Mouse (Mus musculus) CH12.LX (cell line): ENCODE measurements around the gene Hspa12a. TPM values are rescaled to one million over a fixed set of nuclear protein-coding genes. Genes with fewer than 3 reads are reported as not detected.
"Not testable (repeated sequence)": the region's sequence is repeated elsewhere in the genome, so short reads cannot be mapped to it uniquely, and the experiment has no call there.

Source experiments
- DNase-seq: peaks from one replicate; pipeline ENCODE4 v3.0.0-alpha.2; 2013; ENCODE audit errors: extremely low read depth
- H3K27ac ChIP-seq: 2 replicates; pipeline ENCODE4 v1.5.1; 2012; ENCODE audit warnings: low read depth, mild to moderate bottlenecking, control low read depth, moderate library complexity; ENCODE audit not compliant: insufficient read depth
- H3K27me3 ChIP-seq: replicated peaks from 2 replicates; pipeline ENCODE3; 2012; ENCODE audit warnings: inconsistent platforms
- H3K36me3 ChIP-seq, 2 experiments: replicated peaks in 1 of 2; 2 replicates each; pipeline versions ENCODE3 to v1.6.1; 2012; ENCODE audit warnings: inconsistent platforms in 1 of 2, low read length in 1 of 2, mild to moderate bottlenecking in 1 of 2, mixed read lengths in 1 of 2, moderate library complexity in 1 of 2; ENCODE audit not compliant: control insufficient read depth in 1 of 2, insufficient read depth in 1 of 2
- H3K4me1 ChIP-seq, 2 experiments: 2 replicates each; pipeline ENCODE4 v1.6.1; 2012; ENCODE audit warnings: inconsistent platforms in 1 of 2, moderate library complexity in 1 of 2; ENCODE audit not compliant: insufficient read depth in 2 of 2, control insufficient read depth in 1 of 2
- H3K4me2 ChIP-seq: 2 replicates; pipeline ENCODE4 v1.6.1; 2012; ENCODE audit warnings: low read depth, mild to moderate bottlenecking, control low read depth; ENCODE audit not compliant: poor library complexity, insufficient read depth, severe bottlenecking
- H3K4me3 ChIP-seq, 3 experiments: fragments of 150-350 bp in 1 of 3; sonication (generic) in 1 of 3; replicated peaks in 1 of 3; 2 replicates each; pipeline versions ENCODE3 to v1.5.1; 2011 to 2012; ENCODE audit warnings: low read depth in 2 of 3, low read length in 2 of 3, mild to moderate bottlenecking in 2 of 3, moderate library complexity in 2 of 3, control low read depth in 1 of 3, improper control_type of control experiment in 1 of 3, inconsistent platforms in 1 of 3, mixed read lengths in 1 of 3; ENCODE audit not compliant: poor library complexity in 1 of 3
- H3K79me2 ChIP-seq: replicated peaks from 2 replicates; pipeline ENCODE4 v1.6.1; 2012; ENCODE audit warnings: mild to moderate bottlenecking, moderate library complexity; ENCODE audit not compliant: control insufficient read depth, poor library complexity, insufficient read depth, severe bottlenecking; ENCODE audit errors: extremely low read depth
- H3K9ac ChIP-seq: 2 replicates; pipeline ENCODE4 v1.6.1; 2012; ENCODE audit warnings: low read depth, mild to moderate bottlenecking, control low read depth, moderate library complexity; ENCODE audit not compliant: insufficient read depth
- H3K9me3 ChIP-seq: replicated peaks from 2 replicates; pipeline ENCODE3; 2012; ENCODE audit warnings: low read length, inconsistent platforms, mixed read lengths
- CHD1 ChIP-seq: IDR thresholded peaks from 2 replicates; pipeline ENCODE4 v1.6.1; 2012; ENCODE audit warnings: low read depth, low read length, improper control_type of control experiment, inconsistent platforms
- CTCF ChIP-seq, 2 experiments: IDR thresholded peaks in 1 of 2; conservative IDR thresholded peaks in 1 of 2; 2 replicates each; pipeline ENCODE4 v1.5.1; 2011 to 2012; ENCODE audit warnings: low read depth in 2 of 2, low read length in 2 of 2, improper control_type of control experiment in 1 of 2, inconsistent platforms in 1 of 2, mild to moderate bottlenecking in 1 of 2, moderate library complexity in 1 of 2
- ELF1 ChIP-seq: IDR thresholded peaks from 2 replicates; pipeline ENCODE4 v1.6.1; 2014; ENCODE audit warnings: low read depth, mild to moderate bottlenecking, inconsistent platforms, low read length, improper control_type of control experiment
- JUN ChIP-seq: IDR thresholded peaks from 2 replicates; pipeline ENCODE4 v1.6.1; 2011; ENCODE audit warnings: low read depth, mild to moderate bottlenecking, low read length, improper control_type of control experiment, moderate library complexity; ENCODE audit not compliant: insufficient read depth
- JUND ChIP-seq: conservative IDR thresholded peaks from 2 replicates; pipeline ENCODE4 v1.6.1; 2011; ENCODE audit warnings: low read depth, low read length, improper control_type of control experiment
- KAT2A ChIP-seq: IDR thresholded peaks from 2 replicates; pipeline ENCODE4 v1.6.1; 2012; ENCODE audit warnings: low read length, improper control_type of control experiment, inconsistent platforms; ENCODE audit not compliant: insufficient replicate concordance
- POLR2A ChIP-seq: IDR thresholded peaks from 2 replicates; pipeline ENCODE4 v1.6.1; 2011; ENCODE audit warnings: low read depth, mild to moderate bottlenecking, improper control_type of control experiment, low read length
- RAD21 ChIP-seq: IDR thresholded peaks from 2 replicates; pipeline ENCODE4 v1.6.1; 2011; ENCODE audit warnings: low read depth, mild to moderate bottlenecking, low read length, improper control_type of control experiment, moderate library complexity
- SMC3 ChIP-seq: IDR thresholded peaks from 2 replicates; pipeline ENCODE4 v1.6.1; 2011; ENCODE audit warnings: low read depth, low read length, improper control_type of control experiment
- ZC3H11A ChIP-seq: IDR thresholded peaks from 2 replicates; pipeline ENCODE4 v1.6.1; 2012; ENCODE audit warnings: low read depth, mild to moderate bottlenecking, inconsistent platforms, low read length, improper control_type of control experiment
- dilution Hi-C: fragments of 300-500 bp; cut with MboI; formaldehyde crosslinking; loops from 2 replicates; pipeline ENCODE4 v1.14.3; 2020; ENCODE audit warnings: low sequenced_read_pairs; ENCODE audit not compliant: extremely low pct_unique_long_range_greater_than_20kb, extremely low pct_ligation_motif_present
- in situ Hi-C: fragments of 300-500 bp; cut with MboI; formaldehyde crosslinking; loops from 3 replicates; pipeline ENCODE4 v1.14.3; 2019; ENCODE audit warnings: low sequenced_read_pairs, low pct_ligation_motif_present, low pct_unique_long_range_greater_than_20kb, mixed read lengths
- polyA plus RNA-seq: library from polyadenylated mRNA; unstranded; fragments of >175 nt; gene quantifications from 2 replicates; pipeline ENCODE4 v1.2.1, GENCODE M21; 2012; ENCODE audit warnings: low read depth; ENCODE audit not compliant: insufficient read length
- total RNA-seq, 2 experiments: library from RNA; depleted of rRNA; stranded (reverse); fragments of 300-350 nt in 1 of 2; fragments of >200 nt in 1 of 2; gene quantifications; 2 replicates each; pipeline ENCODE4 v1.2.3; 2012 to 2014

Hspa12a gene
- total and polyA plus RNA-seq, 3 experiments: 1.4 to 1.9 (median 1.4) TPM

GRCm38 (mm10) chr19:58906685-58907084, 36.8 kb downstream of the Hspa12a start:
- Histone ChIP-seq H3K9ac (no peak overlapping the region), H3K36me3 (no peaks in the 10 kb centered on the region), H3K4me3 (no peak overlapping the region), H3K9me3 (no peaks in the 10 kb centered on the region), H3K4me2 (no peak overlapping the region), H3K4me1 (peaks cover 3 to 43% of the 10 kb centered on the region in 2 experiments; a peak in 3 of 4 replicates), H3K79me2 (no peaks in the 10 kb centered on the region), H3K27me3 (no peaks in the 10 kb centered on the region), H3K27ac (no peak overlapping the region)
- in situ Hi-C loops (loop anchor here (5.0 kb wide), 1 partner anchor 104 kb away; no protein-coding TSS in a partner anchor), dilution Hi-C loops (no loop called here)
- TF ChIP-seq JUN (no peak), CTCF (conservative IDR thresholded peaks at IDR 0.05 in 1 of 2, IDR thresholded peaks at IDR 0.05 in 1 of 2; ENCODE audit: low read depth in 2 of 2, low read length in 2 of 2) (peak in 1 of 2 experiments; percentile 38; a peak in 2 of 4 replicates), SMC3 (0 out of 2 replicates have a peak, but pooled peaks have one; percentile 6)
- DNase-seq: peak; percentile 20

- H3K4me1 ChIP-seq: peaks cover 3 to 33% of the 10 kb centered on the region in 2 experiments; a peak in 3 of 4 replicates
- no peaks in the 10 kb centered on the region for H3K36me3 ChIP-seq
- H3K4me2 ChIP-seq: peak overlapping the region; percentile 41
- TF ChIP-seq ELF1 (peak; percentile 53), SMC3 (peak; percentile 95), RAD21 (peak; percentile 95), CHD1 (no peak), CTCF (conservative IDR thresholded peaks at IDR 0.05 in 1 of 2, IDR thresholded peaks at IDR 0.05 in 1 of 2; ENCODE audit: low read depth in 2 of 2, low read length in 2 of 2) (peak; percentile 95 to 97), ZC3H11A (peak; percentile 87)
- TF ChIP-seq, all 38 proteins: peak for 5
- no peak overlapping the region for H3K27ac ChIP-seq
- H3K4me3 ChIP-seq: peak overlapping the region in 2 of 3 experiments; percentile 26 to 38
- peak; percentile 82 for DNase-seq
- in situ Hi-C loops: no loop called here
- H3K27me3 ChIP-seq: no peaks in the 10 kb centered on the region
- no peaks in the 10 kb centered on the region for H3K79me2 ChIP-seq
- H3K9ac ChIP-seq: no peak overlapping the region
- no peaks in the 10 kb centered on the region for H3K9me3 ChIP-seq
- dilution Hi-C loops: no loop called here
These were observed 39.5 kb downstream of the Hspa12a start for GRCm38 (mm10) chr19:58903899-58904327.

DNA sequence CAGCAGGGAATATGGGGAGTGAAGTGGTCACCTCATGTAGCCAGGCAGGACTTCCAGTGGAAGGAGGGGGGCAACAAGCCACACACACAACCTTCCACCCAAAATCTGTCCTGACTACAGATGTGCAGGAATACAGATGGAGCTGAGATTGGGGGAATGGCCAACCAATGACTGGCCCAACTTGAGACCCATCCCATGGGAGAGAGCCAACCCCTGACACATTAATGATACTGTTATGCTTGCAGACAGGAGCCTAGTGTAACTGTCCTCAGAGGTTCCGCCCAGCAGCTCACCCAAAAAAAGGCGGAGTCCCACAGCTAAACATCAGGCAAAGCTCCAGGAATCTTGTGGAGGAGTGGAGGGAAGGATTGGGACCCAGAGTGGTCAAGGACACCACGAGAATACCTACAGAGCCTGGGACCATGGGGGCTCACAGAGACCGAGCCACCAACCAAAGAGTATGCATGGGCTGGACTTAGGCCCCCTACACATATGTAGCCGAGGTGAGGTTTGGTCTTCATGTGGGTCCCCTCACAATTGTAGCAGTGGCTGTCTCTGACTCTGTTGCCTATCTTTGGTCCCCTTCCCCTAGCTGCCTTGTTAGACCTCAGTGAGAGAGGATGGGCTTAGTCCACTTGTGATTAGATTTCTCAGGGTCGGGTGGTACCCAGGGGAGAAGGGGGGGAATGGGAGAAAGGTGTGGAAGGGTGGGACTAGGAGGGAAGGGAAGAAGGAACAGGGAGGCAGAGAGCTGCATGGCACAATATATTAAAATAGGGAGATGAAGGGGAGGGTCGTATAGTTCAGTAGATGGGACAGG, 40.2 kb downstream of the Hspa12a start:
- TF ChIP-seq JUND (no peak), ELF1 (no peak), KAT2A (no peak), CTCF (conservative IDR thresholded peaks at IDR 0.05 in 1 of 2, IDR thresholded peaks at IDR 0.05 in 1 of 2; ENCODE audit: low read depth in 2 of 2, low read length in 2 of 2) (no peak), SMC3 (no peak), POLR2A (no peak)
- Histone ChIP-seq H3K4me3 (peak overlapping the region in 1 of 3 experiments; percentile 38), H3K4me2 (peak overlapping the region; percentile 41), H3K27me3 (no peaks in the 10 kb centered on the region), H3K79me2 (no peaks in the 10 kb centered on the region), H3K9me3 (no peaks in the 10 kb centered on the region), H3K27ac (no peak overlapping the region), H3K36me3 (no peaks in the 10 kb centered on the region), H3K4me1 (peaks cover 2 to 31% of the 10 kb centered on the region in 2 experiments; a peak in 3 of 4 replicates), H3K9ac (no peak overlapping the region)
- dilution Hi-C loops: no loop called here
- no peak for DNase-seq
- in situ Hi-C loops: no loop called here

DNA sequence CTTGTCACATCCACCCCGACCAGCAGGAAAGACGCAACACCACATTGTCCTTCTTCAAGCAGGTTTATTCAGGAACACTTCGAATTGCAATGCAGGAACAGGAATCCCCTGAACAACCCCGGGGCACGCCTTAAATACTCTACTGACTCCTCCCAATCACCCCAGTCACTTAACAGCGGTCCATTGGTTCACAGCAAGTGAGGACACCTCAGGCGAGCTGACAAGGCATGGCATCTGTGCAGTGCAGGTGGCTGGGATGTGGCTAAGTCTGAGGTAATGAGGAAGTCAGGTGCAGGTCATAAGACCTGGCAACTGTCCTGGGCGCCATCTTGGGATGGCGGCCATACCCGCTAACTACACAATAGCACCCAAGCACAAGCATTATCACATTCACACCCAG, 43.0 kb downstream of the Hspa12a start:
- in situ Hi-C loops: not testable (repeated sequence)

More for the DNA sequence above, 43.0 kb downstream of the Hspa12a start:
- H3K4me3 ChIP-seq, H3K27me3 ChIP-seq, H3K36me3 ChIP-seq, H3K4me2 ChIP-seq, dilution Hi-C loops, H3K9me3 ChIP-seq, H3K79me2 ChIP-seq, H3K9ac ChIP-seq, DNase-seq, H3K27ac ChIP-seq: not testable (repeated sequence)
- peaks cover 0 to 10% of the 10 kb centered on the region in 2 experiments; a peak in 2 of 4 replicates for H3K4me1 ChIP-seq
